Mouse (Mus musculus) heart, embryonic 11.5 days (tissue): ENCODE results near the gene Slc2a9. TPM values are rescaled to one million over a fixed set of nuclear protein-coding genes. Genes with fewer than 3 reads are reported as not detected.

Experiments used
- ATAC-seq: fragments of 200-750 bp; cut with Nextera tagmentation; replicated peaks from 2 replicates; pipeline ENCODE4 v1.8.0; 2017; ENCODE audit warnings: moderate library complexity; ENCODE audit not compliant: insufficient number of reproducible peaks, low FRiP score, low TSS enrichment
- H3K27ac ChIP-seq: fragments of 300-500 bp; sonication (generic); 2 replicates; pipeline ENCODE4 v1.5.1; 2014; ENCODE audit warnings: mild to moderate bottlenecking, low read depth, low read length
- H3K27me3 ChIP-seq: fragments of 300-500 bp; sonication (generic); 2 replicates; pipeline ENCODE4 v1.6.1; 2014; ENCODE audit warnings: mild to moderate bottlenecking, low read length, mixed read lengths; ENCODE audit not compliant: control insufficient read depth, insufficient read depth
- H3K36me3 ChIP-seq: fragments of 300-500 bp; sonication (generic); 2 replicates; pipeline ENCODE4 v1.6.1; 2014; ENCODE audit warnings: mild to moderate bottlenecking, low read length, moderate library complexity, mixed read lengths; ENCODE audit not compliant: control insufficient read depth, insufficient read depth
- H3K4me1 ChIP-seq: fragments of 300-500 bp; sonication (generic); 2 replicates; pipeline ENCODE4 v1.6.1; 2014; ENCODE audit warnings: low read length; ENCODE audit not compliant: control insufficient read depth, insufficient read depth
- H3K4me2 ChIP-seq: fragments of 300-500 bp; sonication (generic); 2 replicates; pipeline ENCODE4 v1.6.1; 2014; ENCODE audit warnings: mild to moderate bottlenecking, moderate library complexity
- H3K4me3 ChIP-seq: fragments of 300-500 bp; sonication (generic); 2 replicates; pipeline ENCODE4 v1.5.1; 2014; ENCODE audit warnings: low read depth, low read length
- H3K9ac ChIP-seq: fragments of 300-500 bp; sonication (generic); 2 replicates; pipeline ENCODE4 v1.6.1; 2014; ENCODE audit warnings: mild to moderate bottlenecking, low read depth, low read length, moderate library complexity
- H3K9me3 ChIP-seq: fragments of 300-500 bp; sonication (generic); replicated peaks from 2 replicates; pipeline ENCODE4 v1.6.1; 2016; ENCODE audit warnings: low read length; ENCODE audit not compliant: control insufficient read depth
- WGBS: fragments of 180-500 bp; shearing (Covaris S2); extraction: QIAGEN DNeasy Blood & Tissue Kit; methylation state at CpG from one replicate; pipeline ENCODE4 v1.1.7; 2014; ENCODE audit not compliant: insufficient replicate concordance; 5-methylcytosine and 5-hydroxymethylcytosine counted together
- polyA plus RNA-seq: library from polyadenylated mRNA; unstranded; fragments of >200 nt; fragmentation: Nextera tagmentation; extraction: Ambion mirVana; gene quantifications from 2 replicates; pipeline ENCODE4 v1.2.1, GENCODE M21; 2014

The Slc2a9 gene
- polyA plus RNA-seq, 1 experiment from 2014 or later, result 0.19 TPM

DNA sequence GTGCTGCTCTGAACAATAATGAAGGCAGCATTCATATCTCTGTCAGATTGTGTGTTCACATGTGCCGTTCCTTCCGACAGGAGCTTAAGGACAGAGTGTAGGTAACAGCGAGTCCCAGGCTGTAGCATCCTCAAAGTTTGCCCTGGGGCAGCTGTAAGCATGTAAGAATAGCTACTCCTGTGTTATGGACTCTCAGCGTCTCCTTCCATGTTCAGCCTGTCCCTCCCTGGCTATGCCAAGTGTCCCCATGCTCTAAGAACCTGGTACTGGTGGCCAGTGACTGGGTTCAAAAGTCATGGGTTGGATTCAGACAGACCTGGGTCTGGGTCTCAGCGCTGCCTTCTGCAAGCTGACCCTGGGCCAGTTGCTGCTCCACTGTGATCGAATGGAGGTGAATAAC is 32.1 kb downstream of the Slc2a9 start:
- H3K27me3 ChIP-seq, result no peaks in the 10 kb centered on the region
- ATAC-seq, result no peak
- H3K27ac ChIP-seq, result no peak overlapping the region
- no peaks in the 10 kb centered on the region for H3K9me3 ChIP-seq
- WGBS, result 83% methylated on average over 6 of the region's 6 CpGs
- H3K4me1 ChIP-seq, result no peaks in the 10 kb centered on the region
- no peak overlapping the region for H3K4me3 ChIP-seq
- H3K36me3 ChIP-seq, result no peaks in the 10 kb centered on the region
- H3K9ac ChIP-seq, result no peak overlapping the region
- no peak overlapping the region for H3K4me2 ChIP-seq

DNA sequence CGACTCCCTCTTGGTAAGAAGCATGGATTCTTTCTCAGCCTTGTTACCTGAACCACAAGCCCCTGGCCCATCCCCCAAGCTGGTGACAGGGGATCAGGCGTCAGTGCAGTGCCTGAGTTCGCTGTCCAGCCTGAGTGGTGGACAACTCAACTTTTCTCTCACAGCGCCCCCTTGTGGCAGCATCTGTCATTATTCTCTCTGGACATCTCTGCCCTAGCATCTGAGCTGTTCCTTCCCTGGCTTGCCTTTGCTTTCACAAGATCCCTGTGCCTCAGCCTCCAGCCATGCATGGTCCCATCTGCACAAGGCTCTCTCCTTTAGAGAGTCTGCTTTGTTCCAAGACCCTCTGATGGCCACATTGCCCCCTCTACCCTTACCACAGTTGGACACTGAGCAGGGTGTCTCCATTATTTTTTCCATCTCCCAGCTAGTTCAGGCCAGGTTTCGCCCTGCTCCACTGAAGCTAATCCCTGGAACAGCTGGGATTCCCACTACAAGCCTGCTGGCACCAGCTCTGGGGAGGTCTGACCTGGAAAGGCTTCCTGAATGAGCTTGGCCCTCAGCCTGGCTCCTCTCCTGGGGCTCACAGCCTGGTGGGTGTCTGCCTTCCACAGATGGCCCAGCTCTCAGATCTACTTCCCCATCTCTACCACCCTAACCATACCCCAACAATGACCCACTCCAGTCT is 32.9 kb downstream of the Slc2a9 start:
- H3K36me3 ChIP-seq, result no peaks in the 10 kb centered on the region
- 23% methylated on average over 5 of the region's 5 CpGs for whole genome bisulfite sequencing
- H3K4me1 ChIP-seq, result no peaks in the 10 kb centered on the region
- peak; percentile 57; the same call in 1 of the 2 replicates for ATAC-seq
- no peaks in the 10 kb centered on the region for H3K27me3 ChIP-seq
- H3K4me2 ChIP-seq, result no peak overlapping the region
- no peak overlapping the region for H3K9ac ChIP-seq
- no peak overlapping the region for H3K4me3 ChIP-seq
- H3K9me3 ChIP-seq, result no peaks in the 10 kb centered on the region
- no peak overlapping the region for H3K27ac ChIP-seq

GRCm38 (mm10) chr5:38466569-38467110 is 36.3 kb downstream of the Slc2a9 start:
- Histone ChIP-seq H3K9ac (no peak overlapping the region), H3K9me3 (no peaks in the 10 kb centered on the region), H3K36me3 (no peaks in the 10 kb centered on the region), H3K27me3 (no peaks in the 10 kb centered on the region), H3K27ac (no peak overlapping the region), H3K4me1 (no peaks in the 10 kb centered on the region), H3K4me3 (no peak overlapping the region), H3K4me2 (no peak overlapping the region)
- ATAC-seq, result 0 out of 2 replicates have a peak, but pooled peaks have one; percentile 4
- WGBS, result 73% methylated on average over 5 of the region's 5 CpGs

DNA sequence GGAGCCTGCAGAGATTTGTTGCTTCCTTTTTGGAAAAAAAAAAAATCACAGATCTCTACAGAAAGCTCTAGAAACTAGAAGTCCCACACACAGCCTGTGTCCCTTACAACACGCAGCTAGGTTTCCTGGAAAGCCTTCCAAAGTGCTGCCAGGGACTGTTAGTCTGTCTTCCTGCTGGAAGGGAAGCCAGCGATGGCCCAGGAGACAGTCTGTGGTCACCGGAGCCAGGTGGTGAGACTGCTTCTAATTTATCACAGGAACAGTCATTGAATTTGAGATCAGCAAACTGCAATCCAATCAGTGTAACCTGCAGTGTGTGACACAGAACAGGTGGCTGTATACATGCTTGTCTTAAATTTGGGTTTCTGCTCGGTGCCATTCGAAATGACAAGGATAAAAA is 41.7 kb downstream of the Slc2a9 start:
- ATAC-seq, result no peak
- no peak overlapping the region for H3K4me2 ChIP-seq
- H3K27ac ChIP-seq, result no peak overlapping the region
- WGBS, result 83% methylated on average over 5 of the region's 5 CpGs
- H3K9ac ChIP-seq, result no peak overlapping the region
- H3K4me3 ChIP-seq, result no peak overlapping the region
- H3K27me3 ChIP-seq, result no peaks in the 10 kb centered on the region
- H3K36me3 ChIP-seq, result no peaks in the 10 kb centered on the region
- no peaks in the 10 kb centered on the region for H3K4me1 ChIP-seq
- no peaks in the 10 kb centered on the region for H3K9me3 ChIP-seq

- Histone ChIP-seq H3K9ac (no peak overlapping the region), H3K4me3 (no peak overlapping the region), H3K36me3 (no peaks in the 10 kb centered on the region), H3K4me1 (no peaks in the 10 kb centered on the region), H3K9me3 (no peaks in the 10 kb centered on the region), H3K4me2 (no peak overlapping the region), H3K27me3 (no peaks in the 10 kb centered on the region), H3K27ac (no peak overlapping the region)
- ATAC-seq, result no peak
- WGBS, result 82% methylated on average over 3 of the region's 3 CpGs
Measured at GRCm38 (mm10) chr5:38450936-38451335, 52.0 kb downstream of the Slc2a9 start.

- Histone ChIP-seq H3K27me3 (no peaks in the 10 kb centered on the region), H3K4me3 (no peak overlapping the region), H3K4me2 (no peak overlapping the region), H3K4me1 (no peaks in the 10 kb centered on the region), H3K27ac (no peak overlapping the region), H3K9me3 (no peaks in the 10 kb centered on the region), H3K36me3 (no peaks in the 10 kb centered on the region), H3K9ac (no peak overlapping the region)
- ATAC-seq, result no peak
- WGBS, result 80% methylated on average over 8 of the region's 8 CpGs
Measured at GRCm38 (mm10) chr5:38449607-38450006, 53.3 kb downstream of the Slc2a9 start.

DNA sequence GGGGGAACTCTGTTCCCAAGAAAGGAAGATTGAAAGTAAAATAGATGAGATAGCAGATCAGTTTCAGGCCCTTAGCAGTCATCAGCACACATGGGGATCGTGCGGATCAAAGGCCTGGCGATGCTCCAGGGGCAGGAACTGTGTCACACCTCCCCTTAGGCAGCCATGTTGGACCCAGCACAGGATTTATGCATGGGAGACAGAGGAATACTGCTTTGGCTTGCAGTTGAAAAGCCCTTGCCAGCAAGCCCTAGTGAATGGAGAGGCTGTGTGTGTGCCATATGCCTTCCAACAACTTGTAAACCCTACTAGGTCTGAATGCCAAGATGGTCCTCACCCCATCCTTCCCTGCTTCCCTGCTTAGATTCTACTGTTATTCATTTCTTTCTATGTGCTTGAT is 54.8 kb downstream of the Slc2a9 start:
- Histone ChIP-seq H3K4me1 (no peaks in the 10 kb centered on the region), H3K9me3 (no peaks in the 10 kb centered on the region), H3K36me3 (no peaks in the 10 kb centered on the region), H3K9ac (no peak overlapping the region), H3K27me3 (no peaks in the 10 kb centered on the region), H3K4me3 (no peak overlapping the region), H3K4me2 (no peak overlapping the region), H3K27ac (no peak overlapping the region)
- no peak for ATAC-seq
- 90% methylated on average over 3 of the region's 3 CpGs for WGBS

- ATAC-seq, result no peak
- Histone ChIP-seq H3K4me1 (no peaks in the 10 kb centered on the region), H3K36me3 (no peaks in the 10 kb centered on the region), H3K4me3 (no peak overlapping the region), H3K4me2 (no peak overlapping the region), H3K9me3 (no peaks in the 10 kb centered on the region), H3K9ac (no peak overlapping the region), H3K27me3 (no peaks in the 10 kb centered on the region), H3K27ac (no peak overlapping the region)
- WGBS, result 63% methylated on average over 14 of the region's 14 CpGs
Measured at GRCm38 (mm10) chr5:38446316-38446975, 56.5 kb downstream of the Slc2a9 start.
